Mouse (Mus musculus): ENCODE data around the gene Ppfibp1. TPM values are rescaled to one million over a fixed set of nuclear protein-coding genes. Genes with fewer than 3 reads are reported as not detected.

Gene Ppfibp1
- total and polyA plus RNA-seq, 2 experiments = 6.9 to 20.8 TPM

DNA sequence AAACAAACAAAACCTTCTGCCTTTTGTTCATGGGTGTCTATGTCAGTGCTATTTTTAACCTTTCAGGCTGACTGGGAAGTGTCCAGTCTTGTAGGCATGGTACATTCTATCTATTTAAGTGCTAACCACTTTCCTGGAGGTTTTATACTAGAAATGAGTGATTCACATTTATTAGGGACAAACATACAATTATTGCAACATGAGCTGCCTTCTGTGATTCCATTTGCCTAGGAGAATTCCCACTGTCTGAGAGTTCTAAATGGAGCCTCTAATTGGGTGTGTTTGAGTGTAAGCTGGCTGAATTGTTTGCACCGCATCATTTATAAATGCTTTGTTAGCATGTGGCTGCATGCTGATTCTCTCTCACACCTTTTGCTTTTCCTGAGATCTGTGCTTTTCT, 27.5 kb downstream of the Ppfibp1 start:
- peaks cover 8% of the 10 kb centered on the region; the same call in 1 of the 2 replicates for H3K79me2 ChIP-seq (ENCODE audit: control insufficient read depth, insufficient read depth, low read length)
- H3K27me3 ChIP-seq (ENCODE audit: control insufficient read depth, insufficient read depth, low read length) = no peaks in the 10 kb centered on the region
- no peak overlapping the region for H3K4me3 ChIP-seq (ENCODE audit: insufficient read depth, low read depth, low read length)
- H3K27ac ChIP-seq (replicated peaks; ENCODE audit: insufficient read depth, low read depth, low read length) = no peak overlapping the region
- H3K36me3 ChIP-seq (ENCODE audit: control insufficient read depth, insufficient read depth, low read length) = no peaks in the 10 kb centered on the region
- no peak for DNase-seq (ENCODE audit: extremely low read depth, low read depth, low spot score)
- H3K4me1 ChIP-seq (ENCODE audit: control insufficient read depth, insufficient read depth, low read length) = peaks cover 31% of the 10 kb centered on the region
- TF ChIP-seq POLR2A (IDR thresholded peaks at IDR 0.05; ENCODE audit: extremely low read depth, insufficient read depth, low read length) (no peak), CTCF (IDR thresholded peaks at IDR 0.05; ENCODE audit: low read depth, low read length) (no peak)
- H3K9ac ChIP-seq (ENCODE audit: low read depth, low read length) = no peak overlapping the region
- 91% methylated on average over 1 of the region's 1 CpGs for WGBS

DNA sequence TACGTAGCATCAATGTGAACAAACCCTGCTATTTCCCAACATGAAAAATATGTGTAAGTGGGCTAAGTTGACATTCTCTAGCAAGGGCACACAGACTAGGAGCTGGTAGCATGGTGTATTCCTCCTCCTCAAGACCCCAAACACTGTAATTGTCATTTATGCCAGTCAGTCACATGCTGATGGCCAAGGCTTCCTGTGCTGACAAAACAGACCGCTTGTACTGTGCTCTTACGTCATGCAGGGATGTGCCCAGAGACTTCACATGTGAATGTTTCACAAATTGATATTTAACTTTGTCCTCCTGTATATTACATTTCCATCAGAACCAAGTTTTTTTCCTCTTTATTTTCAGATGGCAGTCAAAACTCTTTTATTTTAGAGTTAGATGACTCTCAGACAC, 29.1 kb downstream of the Ppfibp1 start:
- Histone ChIP-seq H3K79me2 (ENCODE audit: control insufficient read depth, insufficient read depth, low read length) (peaks cover 2% of the 10 kb centered on the region; the same call in 1 of the 2 replicates), H3K4me3 (ENCODE audit: insufficient read depth, low read depth, low read length) (no peak overlapping the region), H3K4me1 (ENCODE audit: control insufficient read depth, insufficient read depth, low read length) (peaks cover 24% of the 10 kb centered on the region), H3K36me3 (ENCODE audit: control insufficient read depth, insufficient read depth, low read length) (no peaks in the 10 kb centered on the region), H3K27ac (replicated peaks; ENCODE audit: insufficient read depth, low read depth, low read length) (no peak overlapping the region), H3K27me3 (ENCODE audit: control insufficient read depth, insufficient read depth, low read length) (no peaks in the 10 kb centered on the region), H3K9ac (ENCODE audit: low read depth, low read length) (no peak overlapping the region)
- no peak for TF ChIP-seq CTCF (IDR thresholded peaks at IDR 0.05; ENCODE audit: low read depth, low read length)
- TF ChIP-seq POLR2A (IDR thresholded peaks at IDR 0.05; ENCODE audit: extremely low read depth, insufficient read depth, low read length) = no peak
- peak; percentile 70 for DNase-seq (ENCODE audit: extremely low read depth, low read depth, low spot score)
- 31% methylated on average over 3 of the region's 3 CpGs for WGBS

DNA sequence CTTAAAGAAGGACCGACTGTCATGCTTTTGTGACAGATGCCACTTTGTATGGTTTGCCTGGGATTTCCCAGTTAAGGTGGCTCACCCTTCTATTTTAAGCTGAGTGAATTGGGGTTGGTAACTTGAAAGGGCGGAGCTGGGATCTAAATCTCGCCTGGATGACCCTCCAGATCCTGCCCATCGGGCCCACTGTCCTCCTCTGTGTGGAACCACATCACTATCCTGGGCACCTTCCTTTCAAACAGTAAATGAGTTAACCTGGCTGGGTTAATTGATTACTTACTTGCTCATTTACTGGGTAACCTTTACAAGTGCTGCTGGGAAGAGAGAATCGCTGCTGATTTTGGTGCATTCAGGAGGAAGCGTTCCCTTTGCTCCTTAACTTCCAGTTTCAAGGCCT, 30.1 kb downstream of the Ppfibp1 start:
- H3K27me3 ChIP-seq (ENCODE audit: control insufficient read depth, insufficient read depth, low read length) = no peaks in the 10 kb centered on the region
- peaks cover 16% of the 10 kb centered on the region for H3K4me1 ChIP-seq (ENCODE audit: control insufficient read depth, insufficient read depth, low read length)
- no peak overlapping the region for H3K4me3 ChIP-seq (ENCODE audit: insufficient read depth, low read depth, low read length)
- H3K79me2 ChIP-seq (ENCODE audit: control insufficient read depth, insufficient read depth, low read length) = peaks cover 2% of the 10 kb centered on the region; the same call in 1 of the 2 replicates
- H3K27ac ChIP-seq (replicated peaks; ENCODE audit: insufficient read depth, low read depth, low read length) = no peak overlapping the region
- TF ChIP-seq CTCF (IDR thresholded peaks at IDR 0.05; ENCODE audit: low read depth, low read length) = no peak
- no peak overlapping the region for H3K9ac ChIP-seq (ENCODE audit: low read depth, low read length)
- no peaks in the 10 kb centered on the region for H3K36me3 ChIP-seq (ENCODE audit: control insufficient read depth, insufficient read depth, low read length)
- no peak for DNase-seq (ENCODE audit: extremely low read depth, low read depth, low spot score)
- WGBS = 83% methylated on average over 6 of the region's 6 CpGs

DNA sequence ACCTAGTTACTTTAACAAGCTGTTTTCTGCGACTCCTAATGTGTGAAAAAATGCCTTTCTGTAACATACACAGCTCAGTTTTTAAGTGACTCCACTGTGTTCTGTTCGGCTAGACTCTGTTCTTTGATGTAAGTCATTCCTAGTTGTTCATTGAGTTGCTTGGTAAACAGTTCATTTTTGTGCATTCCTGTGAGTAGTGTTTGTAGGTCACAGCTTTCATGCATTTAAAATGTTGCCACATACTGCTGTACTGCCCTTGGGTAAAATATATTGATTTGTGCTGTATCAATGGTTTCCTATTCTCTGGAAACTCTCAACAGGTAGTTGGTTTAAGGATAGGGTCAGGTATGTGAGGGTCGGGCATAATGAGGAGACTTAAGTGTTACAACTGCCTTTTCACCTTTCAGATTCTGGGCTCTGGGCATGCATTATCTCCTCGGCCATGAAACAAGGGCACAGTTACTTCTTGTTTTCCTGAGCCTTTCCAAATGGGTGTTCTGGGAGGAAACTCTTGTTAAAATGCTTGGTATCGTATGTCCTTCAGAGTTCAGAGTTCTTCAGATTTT, 38.2 kb downstream of the Ppfibp1 start:
- TF ChIP-seq POLR2A (IDR thresholded peaks at IDR 0.05; ENCODE audit: extremely low read depth, insufficient read depth, low read length) (no peak), CTCF (IDR thresholded peaks at IDR 0.05; ENCODE audit: low read depth, low read length) (no peak)
- H3K36me3 ChIP-seq (ENCODE audit: control insufficient read depth, insufficient read depth, low read length) = no peaks in the 10 kb centered on the region
- no peak overlapping the region for H3K9ac ChIP-seq (ENCODE audit: low read depth, low read length)
- H3K79me2 ChIP-seq (ENCODE audit: control insufficient read depth, insufficient read depth, low read length) = peaks cover 8% of the 10 kb centered on the region; the same call in 1 of the 2 replicates
- no peaks in the 10 kb centered on the region for H3K27me3 ChIP-seq (ENCODE audit: control insufficient read depth, insufficient read depth, low read length)
- H3K27ac ChIP-seq (replicated peaks; ENCODE audit: insufficient read depth, low read depth, low read length) = peak overlapping the region; percentile 31; the same call in 1 of the 2 replicates
- 32% methylated on average over 5 of the region's 5 CpGs for WGBS
- no peak overlapping the region for H3K4me3 ChIP-seq (ENCODE audit: insufficient read depth, low read depth, low read length)
- DNase-seq (ENCODE audit: extremely low read depth, low read depth, low spot score) = peak; percentile 89
- H3K4me1 ChIP-seq (ENCODE audit: control insufficient read depth, insufficient read depth, low read length) = peaks cover 26% of the 10 kb centered on the region

DNA sequence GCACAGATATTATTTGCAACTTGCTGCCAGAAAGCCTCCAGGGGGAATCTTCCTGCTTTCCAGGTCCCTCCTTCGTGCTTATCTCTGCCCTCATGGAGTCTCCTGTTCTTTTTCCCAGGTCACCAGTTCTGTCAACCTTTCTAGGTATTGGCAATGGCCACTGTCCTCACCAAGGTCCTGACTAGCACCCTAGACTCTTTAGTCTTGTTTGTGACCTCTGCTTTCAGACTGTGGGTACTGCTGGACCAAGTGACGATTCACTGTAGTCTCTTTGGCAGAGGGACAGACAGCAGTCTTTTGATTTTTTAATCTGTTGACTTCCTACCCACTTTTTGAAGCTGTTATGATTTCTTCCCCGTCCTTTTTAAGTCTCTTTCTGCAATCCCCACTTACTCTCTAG, 39.8 kb downstream of the Ppfibp1 start:
- 5% methylated on average over 3 of the region's 3 CpGs for WGBS
- no peak overlapping the region for H3K4me3 ChIP-seq (ENCODE audit: insufficient read depth, low read depth, low read length)
- DNase-seq (ENCODE audit: extremely low read depth, low read depth, low spot score) = peak; percentile 77
- H3K27ac ChIP-seq (replicated peaks; ENCODE audit: insufficient read depth, low read depth, low read length) = peak overlapping the region; percentile 70
- H3K36me3 ChIP-seq (ENCODE audit: control insufficient read depth, insufficient read depth, low read length) = no peaks in the 10 kb centered on the region
- no peak overlapping the region for H3K9ac ChIP-seq (ENCODE audit: low read depth, low read length)
- H3K4me1 ChIP-seq (ENCODE audit: control insufficient read depth, insufficient read depth, low read length) = peaks cover 28% of the 10 kb centered on the region
- H3K27me3 ChIP-seq (ENCODE audit: control insufficient read depth, insufficient read depth, low read length) = no peaks in the 10 kb centered on the region
- H3K79me2 ChIP-seq (ENCODE audit: control insufficient read depth, insufficient read depth, low read length) = peaks cover 19% of the 10 kb centered on the region; the same call in 1 of the 2 replicates
- TF ChIP-seq CTCF (IDR thresholded peaks at IDR 0.05; ENCODE audit: low read depth, low read length) = no peak
- TF ChIP-seq POLR2A (IDR thresholded peaks at IDR 0.05; ENCODE audit: extremely low read depth, insufficient read depth, low read length) = no peak

DNA sequence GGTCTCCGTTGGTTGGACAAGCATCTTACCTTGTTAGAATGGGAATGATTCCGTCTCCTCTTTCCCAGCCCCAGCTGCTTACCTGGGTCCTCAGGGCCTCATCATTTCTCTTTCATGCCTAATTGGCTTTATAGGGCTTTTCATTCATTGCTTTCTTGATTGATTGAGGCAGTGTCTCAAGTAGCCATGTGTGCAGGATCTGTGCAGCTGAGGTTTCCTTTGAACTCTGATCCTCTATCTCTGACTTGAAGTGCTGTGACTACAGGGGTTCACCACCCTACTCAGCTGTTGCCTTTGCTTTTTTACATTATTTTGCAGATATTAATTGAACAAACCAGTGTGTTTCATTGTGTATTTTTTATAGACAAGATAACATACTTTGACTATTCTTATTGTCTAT, 40.7 kb downstream of the Ppfibp1 start:
- Histone ChIP-seq H3K9ac (ENCODE audit: low read depth, low read length) (no peak overlapping the region), H3K4me1 (ENCODE audit: control insufficient read depth, insufficient read depth, low read length) (peaks cover 28% of the 10 kb centered on the region), H3K79me2 (ENCODE audit: control insufficient read depth, insufficient read depth, low read length) (peaks cover 19% of the 10 kb centered on the region; the same call in 1 of the 2 replicates), H3K27ac (replicated peaks; ENCODE audit: insufficient read depth, low read depth, low read length) (peak overlapping the region; percentile 70), H3K4me3 (ENCODE audit: insufficient read depth, low read depth, low read length) (no peak overlapping the region), H3K27me3 (ENCODE audit: control insufficient read depth, insufficient read depth, low read length) (no peaks in the 10 kb centered on the region), H3K36me3 (ENCODE audit: control insufficient read depth, insufficient read depth, low read length) (no peaks in the 10 kb centered on the region)
- WGBS = 100% methylated on average over 2 of the region's 2 CpGs
- no peak for DNase-seq (ENCODE audit: extremely low read depth, low read depth, low spot score)
- TF ChIP-seq POLR2A (IDR thresholded peaks at IDR 0.05; ENCODE audit: extremely low read depth, insufficient read depth, low read length) (no peak), CTCF (IDR thresholded peaks at IDR 0.05; ENCODE audit: low read depth, low read length) (no peak)
